Mouse (Mus musculus): ENCODE results near the gene Glis3.

DNA sequence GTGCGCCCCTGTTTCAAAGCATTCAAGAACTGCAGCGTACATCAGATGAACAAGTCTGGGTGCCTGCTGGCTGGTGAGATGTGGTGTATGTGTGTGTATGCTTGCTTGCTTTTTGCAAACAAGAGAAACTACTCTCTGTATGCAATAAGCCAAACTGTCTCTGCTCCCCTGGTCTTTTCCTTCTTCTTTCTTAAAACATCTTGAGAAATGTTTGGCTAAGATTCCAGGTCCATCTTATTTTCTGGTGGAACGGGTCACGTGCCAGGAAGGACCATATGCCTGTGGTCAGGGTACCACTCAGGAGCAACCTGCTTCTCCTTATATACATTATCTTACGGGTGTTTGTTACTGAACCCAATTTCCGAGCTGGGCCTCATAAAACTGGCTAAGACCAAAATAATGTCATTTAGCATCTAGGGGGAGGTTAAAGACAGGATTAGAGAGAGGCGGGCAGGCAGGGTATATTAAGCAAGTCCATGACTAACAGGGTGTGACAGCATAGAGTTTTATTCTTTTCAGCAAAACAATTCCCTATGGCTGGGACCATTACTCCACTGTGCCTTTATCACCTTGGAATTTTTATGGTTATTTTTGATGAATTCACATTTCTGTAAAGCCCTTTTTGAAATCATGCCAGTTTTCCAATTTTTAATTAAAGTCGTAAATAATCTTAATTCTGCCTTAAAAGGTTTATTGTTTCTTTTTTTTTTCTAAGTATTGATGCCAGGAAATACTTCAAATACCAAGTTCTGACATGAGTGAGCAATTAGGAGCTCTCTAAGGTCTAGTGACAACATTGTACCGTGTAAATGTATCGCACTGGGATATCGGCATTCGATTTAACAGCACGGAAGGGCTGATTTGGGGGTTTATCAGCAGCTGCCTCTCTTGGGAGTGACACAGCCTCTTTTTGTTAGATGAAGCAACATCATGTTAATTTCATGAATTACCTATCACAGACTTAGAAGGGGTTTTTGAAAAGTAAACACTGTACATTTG lies 328.5 kb downstream of the Glis3 start:
- TF ChIP-seq CTCF (IDR thresholded peaks at IDR 0.05; ENCODE audit: low read depth) (no peak), EP300 (optimal IDR thresholded peaks at IDR 0.05) (no peak)

Data from stomach, postnatal 0 days (tissue).